Mouse (Mus musculus): Measurements from ENCODE around the gene Kcnn1. TPM values are rescaled to one million over a fixed set of nuclear protein-coding genes. Genes with fewer than 3 reads are reported as not detected.
A peak's percentile ranks its signal among the peaks of the same experiment; 100 is the strongest.

Kcnn1 gene
- polyA plus RNA-seq, 1 experiment: 0.72 TPM

DNA sequence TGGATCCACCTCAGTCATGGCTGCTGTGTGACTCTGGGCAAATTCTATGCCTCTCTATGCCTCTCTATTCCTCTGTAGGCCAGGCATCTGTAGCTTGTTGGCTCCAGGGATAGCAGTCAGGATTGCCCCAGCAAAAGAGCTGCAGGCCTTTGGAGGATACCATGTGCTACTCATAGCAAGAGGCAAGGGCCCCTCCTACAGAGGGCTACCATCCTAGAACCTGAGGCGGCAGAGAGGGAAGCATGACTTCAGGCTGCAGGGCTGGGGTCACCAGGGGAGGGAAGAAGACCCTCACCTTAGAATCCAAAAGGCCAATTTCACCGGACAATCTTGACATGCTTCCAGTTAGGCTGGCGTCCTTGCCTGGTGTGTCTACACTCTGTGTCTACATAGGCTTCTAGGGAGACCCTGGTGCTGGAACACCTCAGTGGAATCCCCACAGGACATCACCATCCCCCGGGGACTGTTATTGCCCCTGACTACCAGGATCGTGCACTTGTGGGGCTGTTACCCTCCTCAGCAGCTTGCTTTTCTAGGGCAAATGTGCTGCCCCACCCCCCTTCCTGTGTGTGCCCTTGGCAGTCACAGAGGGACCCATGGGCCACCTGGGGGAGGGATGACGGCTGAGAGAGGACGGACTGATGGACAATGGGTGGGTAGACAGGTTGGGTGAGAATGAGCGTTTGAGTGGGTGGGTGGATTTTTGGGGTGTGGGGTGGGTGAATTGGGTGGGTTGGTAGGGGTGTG lies 53.9 kb downstream of the Kcnn1 start:
- Histone ChIP-seq H3K36me3 (ENCODE audit: control insufficient read depth, insufficient read depth, low read length) (no peaks in the 10 kb centered on the region), H3K4me3 (ENCODE audit: control insufficient read depth, low read depth, low read length) (no peak overlapping the region), H3K4me1 (ENCODE audit: control insufficient read depth, insufficient read depth, low read length) (peaks cover 4% of the 10 kb centered on the region), H3K27ac (ENCODE audit: control insufficient read depth, insufficient read depth, low read depth, low read length) (no peak overlapping the region), H3K27me3 (ENCODE audit: control insufficient read depth, insufficient read depth, low read length) (no peaks in the 10 kb centered on the region)
- TF ChIP-seq CTCF (IDR thresholded peaks at IDR 0.05; ENCODE audit: control insufficient read depth, insufficient read depth, insufficient replicate concordance, low read depth, low read length) (no peak), POLR2A (IDR thresholded peaks at IDR 0.05; ENCODE audit: control insufficient read depth, low read depth, low read length) (no peak)

DNA sequence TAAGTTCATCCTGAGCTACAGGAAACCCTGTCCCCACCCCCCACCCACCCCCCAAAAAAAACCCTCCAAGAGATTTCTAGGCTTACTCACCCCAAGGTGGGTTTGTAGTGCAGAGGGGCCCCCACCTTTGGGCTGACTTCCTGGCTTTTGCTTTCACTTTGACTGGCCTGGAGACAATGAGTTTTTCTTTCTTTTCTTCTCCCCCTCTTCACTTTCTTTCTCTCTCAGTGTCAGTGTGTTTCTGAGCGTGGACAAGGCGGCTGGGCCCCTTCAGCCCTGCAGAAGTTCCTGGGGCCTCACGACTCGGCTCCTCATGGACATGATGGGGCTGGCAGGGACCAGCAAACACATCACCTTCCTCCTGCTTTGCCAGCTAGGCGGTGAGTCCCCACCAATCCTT lies 54.8 kb downstream of the Kcnn1 start, which contains the start of gene Il12rb1:
Gene Il12rb1, plus strand, starts transcription at position 211 of the 400 bp plus-strand sequence.
- TF ChIP-seq CTCF (IDR thresholded peaks at IDR 0.05; ENCODE audit: control insufficient read depth, insufficient read depth, insufficient replicate concordance, low read depth, low read length): no peak
- no peak for TF ChIP-seq POLR2A (IDR thresholded peaks at IDR 0.05; ENCODE audit: control insufficient read depth, low read depth, low read length)
- no peak within 1 kb of the TSS for H3K27ac ChIP-seq (ENCODE audit: control insufficient read depth, insufficient read depth, low read depth, low read length)

DNA sequence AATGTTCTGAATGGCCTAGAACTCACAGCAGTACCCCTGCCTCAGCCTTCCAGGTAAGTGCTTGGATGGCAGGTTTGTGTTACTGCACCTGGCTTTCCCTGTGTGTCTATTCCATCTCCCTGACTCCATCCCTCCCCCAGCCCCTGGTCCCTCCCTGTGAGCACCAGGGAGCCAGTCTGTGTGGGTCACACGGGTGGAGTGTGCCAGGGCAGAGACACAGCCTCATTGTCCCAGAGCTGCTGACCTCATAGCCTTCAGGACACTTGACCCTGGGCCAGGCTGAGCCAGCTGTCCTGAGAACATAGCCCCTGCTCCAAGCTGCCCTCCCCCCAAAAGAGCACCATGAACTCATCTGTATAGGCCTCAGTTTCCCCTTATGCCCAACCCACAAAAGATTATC lies 55.8 kb downstream of the Kcnn1 start:
- Histone ChIP-seq H3K36me3 (ENCODE audit: control insufficient read depth, insufficient read depth, low read length) (no peaks in the 10 kb centered on the region), H3K4me3 (ENCODE audit: control insufficient read depth, low read depth, low read length) (no peak overlapping the region), H3K27ac (ENCODE audit: control insufficient read depth, insufficient read depth, low read depth, low read length) (no peak overlapping the region), H3K4me1 (ENCODE audit: control insufficient read depth, insufficient read depth, low read length) (peaks cover 9% of the 10 kb centered on the region), H3K27me3 (ENCODE audit: control insufficient read depth, insufficient read depth, low read length) (no peaks in the 10 kb centered on the region; the same call in 1 of the 2 replicates)
- TF ChIP-seq CTCF (IDR thresholded peaks at IDR 0.05; ENCODE audit: control insufficient read depth, insufficient read depth, insufficient replicate concordance, low read depth, low read length): no peak
- TF ChIP-seq POLR2A (IDR thresholded peaks at IDR 0.05; ENCODE audit: control insufficient read depth, low read depth, low read length): no peak

More for the DNA sequence above, 54.8 kb downstream of the Kcnn1 start, which contains the start of gene Il12rb1:
- peaks cover 8% of the 10 kb centered on the region for H3K4me1 ChIP-seq (ENCODE audit: control insufficient read depth, insufficient read depth, low read length)
- no peaks in the 10 kb centered on the region for H3K36me3 ChIP-seq (ENCODE audit: control insufficient read depth, insufficient read depth, low read length)
- no peak within 1 kb of the TSS for H3K4me3 ChIP-seq (ENCODE audit: control insufficient read depth, low read depth, low read length)
- H3K27me3 ChIP-seq (ENCODE audit: control insufficient read depth, insufficient read depth, low read length): no peaks in the 10 kb centered on the region; the same call in 1 of the 2 replicates

DNA sequence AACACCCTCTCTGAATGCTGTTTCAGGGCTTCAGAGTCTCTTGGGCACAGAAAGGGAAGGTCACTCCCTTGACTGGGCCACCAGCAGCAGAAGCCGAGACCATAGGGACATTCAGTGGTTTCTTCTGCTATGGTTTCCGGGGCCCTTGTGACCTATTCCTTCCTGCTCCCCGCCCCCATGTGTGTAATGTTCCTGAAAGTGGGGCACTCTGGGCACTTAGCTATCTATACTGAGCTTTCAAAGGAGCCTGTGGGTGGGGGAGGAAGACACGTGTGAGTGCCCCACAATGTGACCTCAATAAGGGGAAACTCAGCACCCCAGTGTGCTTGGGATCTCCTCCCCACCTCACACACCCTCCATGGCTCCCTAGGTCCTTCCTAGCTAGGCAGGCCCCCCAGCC lies 56.5 kb downstream of the Kcnn1 start:
- H3K27me3 ChIP-seq (ENCODE audit: control insufficient read depth, insufficient read depth, low read length): no peaks in the 10 kb centered on the region; the same call in 1 of the 2 replicates
- H3K4me1 ChIP-seq (ENCODE audit: control insufficient read depth, insufficient read depth, low read length): peaks cover 10% of the 10 kb centered on the region
- TF ChIP-seq POLR2A (IDR thresholded peaks at IDR 0.05; ENCODE audit: control insufficient read depth, low read depth, low read length): no peak
- TF ChIP-seq CTCF (IDR thresholded peaks at IDR 0.05; ENCODE audit: control insufficient read depth, insufficient read depth, insufficient replicate concordance, low read depth, low read length): no peak
- H3K36me3 ChIP-seq (ENCODE audit: control insufficient read depth, insufficient read depth, low read length): no peaks in the 10 kb centered on the region
- H3K27ac ChIP-seq (ENCODE audit: control insufficient read depth, insufficient read depth, low read depth, low read length): no peak overlapping the region
- no peak overlapping the region for H3K4me3 ChIP-seq (ENCODE audit: control insufficient read depth, low read depth, low read length)

DNA sequence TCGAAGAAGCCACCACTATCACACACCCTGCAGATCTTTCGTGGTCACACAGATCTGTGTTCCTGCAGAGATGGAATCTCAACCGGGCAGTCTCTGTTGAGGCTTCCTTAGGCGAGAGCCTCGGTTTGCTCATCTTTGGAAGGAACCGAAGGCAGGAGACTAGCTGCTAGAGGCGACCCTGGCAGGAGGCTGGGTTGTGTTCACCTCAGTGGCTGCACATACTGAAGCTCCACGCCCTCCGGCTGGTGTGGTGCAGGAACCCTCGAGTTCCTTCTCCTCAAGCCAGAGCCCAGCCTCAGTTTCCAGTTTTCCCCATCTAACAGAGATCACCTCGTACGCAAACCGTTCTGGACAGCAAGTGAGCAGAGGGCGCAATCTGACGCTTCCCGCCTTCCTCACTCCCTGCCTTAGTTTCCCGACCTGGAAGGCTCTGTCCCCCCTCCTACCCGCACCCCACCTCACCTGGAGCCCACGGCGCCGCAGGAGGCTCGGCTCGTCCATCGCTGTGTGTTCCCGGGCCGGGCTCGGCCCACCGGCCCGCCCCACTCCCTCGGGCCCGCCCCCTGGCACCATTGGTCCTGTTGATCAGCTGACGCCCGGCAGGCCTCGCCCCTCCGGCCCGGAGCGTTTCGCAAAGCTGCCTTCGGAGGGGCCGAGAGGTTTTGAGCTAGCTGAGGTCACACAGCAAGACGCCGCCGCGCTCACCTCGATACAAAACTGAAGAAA lies 58.4 kb downstream of the Kcnn1 start, which contains the start of gene Mast3:
Gene Mast3, minus strand, starts transcription at position 574 of the 726 bp plus-strand sequence.
- Histone ChIP-seq H3K27ac (ENCODE audit: control insufficient read depth, insufficient read depth, low read depth, low read length) (no peak within 1 kb of the TSS), H3K4me1 (ENCODE audit: control insufficient read depth, insufficient read depth, low read length) (peaks cover 10% of the 10 kb centered on the region), H3K27me3 (ENCODE audit: control insufficient read depth, insufficient read depth, low read length) (no peaks in the 10 kb centered on the region; the same call in 1 of the 2 replicates), H3K4me3 (ENCODE audit: control insufficient read depth, low read depth, low read length) (peak within 1 kb of the TSS; percentile 84), H3K36me3 (ENCODE audit: control insufficient read depth, insufficient read depth, low read length) (no peaks in the 10 kb centered on the region)
- no peak for TF ChIP-seq CTCF (IDR thresholded peaks at IDR 0.05; ENCODE audit: control insufficient read depth, insufficient read depth, insufficient replicate concordance, low read depth, low read length)
- TF ChIP-seq POLR2A (IDR thresholded peaks at IDR 0.05; ENCODE audit: control insufficient read depth, low read depth, low read length): peak; percentile 15; the same call in 1 of the 2 replicates

DNA sequence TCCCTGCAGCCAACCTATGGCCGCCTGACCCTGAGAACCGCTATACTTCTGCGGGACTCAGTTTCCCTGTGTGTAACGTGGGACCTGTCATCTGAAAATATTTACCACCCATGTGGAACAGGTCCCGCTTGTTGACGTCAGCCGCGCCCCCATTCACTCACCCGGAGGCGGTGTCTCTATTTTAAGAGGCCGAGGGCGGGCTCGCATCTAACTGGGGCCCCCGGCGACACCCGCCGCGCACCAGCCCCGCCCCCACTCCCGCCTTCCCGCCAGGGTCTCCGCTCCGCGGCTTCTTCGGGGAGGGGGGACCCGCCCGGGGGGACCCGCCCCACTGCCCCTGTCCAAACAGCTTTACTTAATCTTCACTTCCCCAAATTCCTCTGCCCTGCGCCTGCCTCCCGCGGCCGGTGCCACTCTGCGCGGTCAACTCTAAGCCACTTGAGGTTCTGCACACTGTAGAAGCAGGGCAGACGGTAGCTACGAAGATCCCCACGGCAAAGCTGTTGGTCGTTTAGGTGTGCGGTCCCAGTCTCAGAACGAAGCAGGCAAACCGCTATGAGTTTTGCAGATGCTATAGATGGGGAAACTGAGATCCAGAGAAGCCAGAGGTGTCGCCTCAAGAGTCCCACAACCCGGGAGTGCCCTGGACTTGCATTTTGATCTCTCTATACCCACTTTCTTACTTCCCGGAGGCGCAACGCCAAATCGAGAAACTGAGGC lies 59.1 kb downstream of the Kcnn1 start:
- Histone ChIP-seq H3K36me3 (ENCODE audit: control insufficient read depth, insufficient read depth, low read length) (no peaks in the 10 kb centered on the region), H3K27me3 (ENCODE audit: control insufficient read depth, insufficient read depth, low read length) (no peaks in the 10 kb centered on the region; the same call in 1 of the 2 replicates), H3K4me3 (ENCODE audit: control insufficient read depth, low read depth, low read length) (peak overlapping the region; percentile 84), H3K4me1 (ENCODE audit: control insufficient read depth, insufficient read depth, low read length) (peaks cover 10% of the 10 kb centered on the region), H3K27ac (ENCODE audit: control insufficient read depth, insufficient read depth, low read depth, low read length) (no peak overlapping the region)
- TF ChIP-seq POLR2A (IDR thresholded peaks at IDR 0.05; ENCODE audit: control insufficient read depth, low read depth, low read length): no peak
- no peak for TF ChIP-seq CTCF (IDR thresholded peaks at IDR 0.05; ENCODE audit: control insufficient read depth, insufficient read depth, insufficient replicate concordance, low read depth, low read length)
